Mouse (Mus musculus) T-helper 17 cell (primary cell): ENCODE results near the gene Nop16.
"Not testable (repeated sequence)": the region's sequence is repeated elsewhere in the genome, so short reads cannot be mapped to it uniquely, and the experiment has no call there.

Experiments
- in situ Hi-C, 2 experiments: fragments of 300-600 bp; cut with MboI, MseI; formaldehyde crosslinking; loops; 1 replicate in 1 of 2; 2 replicates in 1 of 2; pipeline ENCODE4 v1.15.1; 2025; ENCODE audit warnings: high pct_unique_total_duplicates in 2 of 2

The Nop16 gene

GRCm38 (mm10) chr13:54589996-54590951 lies at the start of gene Nop16, which contains the start of gene Higd2a:
TSS of gene Nop16 (minus strand) at chr13:54590090.
TSS of gene Higd2a (plus strand) at chr13:54590207.
- in situ Hi-C loops = no loop called here

- in situ Hi-C loops = no loop called here
These were observed 45.1 kb upstream of the Nop16 start for GRCm38 (mm10) chr13:54635011-54635410.

GRCm38 (mm10) chr13:54632731-54633277 lies 42.9 kb upstream of the Nop16 start:
- in situ Hi-C loops = no loop called here

- in situ Hi-C loops = no loop called here
These were observed 39.2 kb upstream of the Nop16 start for GRCm38 (mm10) chr13:54629128-54629527.

GRCm38 (mm10) chr13:54621960-54622521 lies 32.2 kb upstream of the Nop16 start:
- in situ Hi-C loops = no loop called here

GRCm38 (mm10) chr13:54621155-54621932 lies 31.5 kb upstream of the Nop16 start, which contains the start of gene Faf2:
TSS of gene Faf2 (plus strand) at chr13:54621784.
- in situ Hi-C loops = no loop called here

GRCm38 (mm10) chr13:54616998-54617397 lies 27.1 kb upstream of the Nop16 start:
- in situ Hi-C loops = no loop called here

- in situ Hi-C loops = no loop called here
These were observed 26.4 kb upstream of the Nop16 start for GRCm38 (mm10) chr13:54616307-54616706.

- in situ Hi-C loops = not testable (repeated sequence)
These were observed 23.3 kb upstream of the Nop16 start for GRCm38 (mm10) chr13:54613141-54613540.

- in situ Hi-C loops = no loop called here
These were observed 21.3 kb upstream of the Nop16 start, which contains the start of gene Cltb for GRCm38 (mm10) chr13:54610972-54611754. TSS of gene Cltb (minus strand) at chr13:54611344.

- in situ Hi-C loops = no loop called here
These were observed 20.7 kb upstream of the Nop16 start for GRCm38 (mm10) chr13:54610613-54610971.

GRCm38 (mm10) chr13:54609301-54609700 lies 19.4 kb upstream of the Nop16 start:
- in situ Hi-C loops = no loop called here

- in situ Hi-C loops = no loop called here
These were observed 18.8 kb upstream of the Nop16 start for GRCm38 (mm10) chr13:54608666-54609065.

GRCm38 (mm10) chr13:54608002-54608401 lies 18.1 kb upstream of the Nop16 start:
- in situ Hi-C loops = no loop called here

- in situ Hi-C loops = no loop called here
These were observed 17.3 kb upstream of the Nop16 start for GRCm38 (mm10) chr13:54607204-54607603.

GRCm38 (mm10) chr13:54605426-54605825 lies 15.5 kb upstream of the Nop16 start:
- in situ Hi-C loops = no loop called here

GRCm38 (mm10) chr13:54604221-54604620 lies 14.3 kb upstream of the Nop16 start:
- in situ Hi-C loops = no loop called here

- in situ Hi-C loops = no loop called here
These were observed 13.6 kb upstream of the Nop16 start for GRCm38 (mm10) chr13:54603501-54603900.

- in situ Hi-C loops = no loop called here
These were observed 12.8 kb upstream of the Nop16 start for GRCm38 (mm10) chr13:54602639-54603111.

GRCm38 (mm10) chr13:54598622-54599143 lies 8.8 kb upstream of the Nop16 start:
- in situ Hi-C loops = no loop called here
